Mouse (Mus musculus): ENCODE results near the gene Tmem185b. TPM values are rescaled to one million over a fixed set of nuclear protein-coding genes. Genes with fewer than 3 reads are reported as not detected.
A peak's percentile ranks its signal among the peaks of the same experiment; 100 is the strongest.

Gene Tmem185b
- 10 to 100 TPM; 11.5 to 13.9 (median 11.8) TPM for total RNA-seq (2022)

GRCm38 (mm10) chr1:119525689-119526591, at the start of gene Tmem185b:
Tmem185b (plus strand) TSS chr1:119526160.
- DNase-seq (ENCODE audit: low spot score): peak; percentile 94

DNA sequence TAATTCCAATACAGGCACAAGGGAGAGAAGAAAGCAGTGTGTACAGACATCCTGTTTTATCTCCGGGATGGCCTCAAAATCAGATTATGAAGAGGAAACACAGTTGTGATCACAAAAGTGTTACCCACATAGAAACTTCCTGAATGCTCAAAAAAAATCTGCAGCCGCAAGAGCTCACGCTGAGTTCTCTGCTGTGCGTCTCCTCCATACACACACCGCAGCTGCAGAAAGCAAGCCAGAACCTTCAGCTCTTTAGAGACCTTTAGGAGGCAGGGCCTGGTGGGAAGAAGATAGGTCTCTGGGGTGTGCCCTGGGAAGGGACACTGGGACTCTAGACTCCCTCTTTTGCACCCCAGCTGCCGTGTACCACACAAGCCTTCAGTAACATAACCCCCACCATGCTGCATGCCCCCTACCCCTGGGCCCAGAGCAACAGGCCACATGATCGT, 49.0 kb upstream of the Tmem185b start:
- no peak for DNase-seq (ENCODE audit: low spot score)

DNA sequence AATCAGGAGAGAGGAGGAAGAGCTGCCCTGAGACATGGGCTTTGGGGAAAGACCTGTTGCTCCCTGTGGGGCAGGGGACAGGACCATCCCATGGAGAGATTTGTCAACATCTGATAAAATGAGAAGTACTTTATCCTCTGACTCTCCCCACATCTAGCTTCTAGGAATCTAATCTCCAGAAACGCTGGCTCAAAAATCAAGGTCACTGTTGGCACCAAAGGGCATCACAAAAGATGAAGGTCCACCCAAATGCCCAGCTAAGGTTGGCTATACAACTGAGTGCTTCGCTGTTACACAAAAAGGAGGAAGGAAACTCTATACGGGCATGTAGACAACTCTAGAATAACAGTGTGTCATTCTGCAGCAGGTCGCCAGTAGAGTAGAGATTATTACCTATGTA, 46.3 kb upstream of the Tmem185b start:
- no peak for DNase-seq (ENCODE audit: low spot score)

GRCm38 (mm10) chr1:119480678-119481077, 45.3 kb upstream of the Tmem185b start:
- DNase-seq (ENCODE audit: low spot score): no peak

GRCm38 (mm10) chr1:119481205-119481932, 44.6 kb upstream of the Tmem185b start:
- DNase-seq (ENCODE audit: low spot score): no peak

GRCm38 (mm10) chr1:119482891-119483290, 43.1 kb upstream of the Tmem185b start:
- DNase-seq (ENCODE audit: low spot score): no peak

DNA sequence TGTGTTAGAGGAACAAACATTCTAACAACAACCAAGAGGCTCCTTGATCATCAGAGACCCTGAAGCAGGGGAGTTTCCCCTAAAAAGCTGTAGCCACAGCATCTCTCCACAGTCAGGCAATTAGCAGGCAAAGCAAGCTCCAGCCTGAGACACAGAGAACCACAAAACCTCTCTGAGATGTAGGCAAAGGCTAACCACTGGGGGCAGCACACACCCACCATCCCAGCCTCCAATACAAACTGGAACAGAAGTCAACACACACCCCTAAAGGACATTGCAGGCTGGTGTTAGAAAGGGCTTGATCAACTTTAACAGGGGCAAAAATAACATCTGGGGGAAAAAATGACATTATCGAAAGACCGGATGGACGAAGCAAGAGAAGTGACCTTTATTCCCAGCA, 41.5 kb upstream of the Tmem185b start:
- DNase-seq (ENCODE audit: low spot score): no peak

- no peak for DNase-seq (ENCODE audit: low spot score)
Measured at GRCm38 (mm10) chr1:119485825-119486224, 40.1 kb upstream of the Tmem185b start.

DNA sequence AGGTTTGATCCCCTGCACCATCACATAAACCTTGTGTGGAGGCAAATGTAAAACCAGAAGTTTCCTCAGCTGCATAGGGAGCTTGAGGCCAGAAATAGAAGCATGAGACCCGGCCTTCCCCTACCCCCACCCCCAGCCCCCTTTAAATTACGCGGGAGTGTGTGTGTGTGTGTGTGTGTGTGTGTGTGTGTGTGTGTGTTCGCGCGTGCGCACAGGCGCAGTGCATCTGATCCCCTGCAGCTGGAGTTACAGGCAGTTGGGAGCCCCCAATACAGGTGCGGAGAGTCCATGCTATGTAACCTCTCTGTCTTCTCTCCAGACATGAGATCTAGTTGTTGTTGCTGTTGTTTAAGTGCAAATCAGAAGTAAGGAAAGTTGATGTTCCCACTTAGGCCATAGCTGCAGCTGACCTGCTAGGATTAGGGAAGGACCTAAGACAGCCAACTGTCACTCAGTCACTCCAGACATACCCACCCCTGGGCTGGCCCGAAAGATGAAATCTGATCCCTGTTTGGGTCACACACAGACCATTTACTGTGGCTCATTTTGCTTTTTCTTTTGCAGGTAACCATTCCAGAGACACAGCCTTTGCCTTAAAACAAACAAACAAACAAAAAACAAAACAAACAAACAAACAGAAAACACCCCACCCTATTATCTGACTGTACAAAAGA, 37.9 kb upstream of the Tmem185b start:
- no peak for DNase-seq (ENCODE audit: low spot score)

GRCm38 (mm10) chr1:119490765-119491164, 35.2 kb upstream of the Tmem185b start:
- no peak for DNase-seq (ENCODE audit: low spot score)

DNA sequence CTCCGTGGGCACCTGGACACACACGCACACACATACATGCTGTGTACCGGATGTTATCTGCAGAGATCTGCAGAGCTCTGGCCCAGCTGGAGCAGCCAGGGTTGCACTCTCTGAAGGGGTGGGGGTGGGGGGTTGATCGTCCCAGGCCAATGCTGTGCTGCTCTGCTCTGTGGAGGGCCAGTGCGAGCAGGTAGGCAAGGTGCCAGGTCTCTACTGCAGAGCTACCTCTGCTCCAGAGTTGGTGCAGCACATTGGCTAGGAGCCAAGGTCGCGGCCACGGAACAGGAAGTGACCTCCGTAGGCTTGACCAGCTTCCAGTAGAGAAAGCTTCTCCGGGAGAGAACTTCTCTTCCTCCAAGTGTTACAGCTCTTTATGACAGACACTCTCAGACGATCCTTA, 33.9 kb upstream of the Tmem185b start:
- peak; percentile 75 for DNase-seq (ENCODE audit: low spot score)

GRCm38 (mm10) chr1:119492505-119492904, 33.5 kb upstream of the Tmem185b start:
- DNase-seq (ENCODE audit: low spot score): no peak

DNA sequence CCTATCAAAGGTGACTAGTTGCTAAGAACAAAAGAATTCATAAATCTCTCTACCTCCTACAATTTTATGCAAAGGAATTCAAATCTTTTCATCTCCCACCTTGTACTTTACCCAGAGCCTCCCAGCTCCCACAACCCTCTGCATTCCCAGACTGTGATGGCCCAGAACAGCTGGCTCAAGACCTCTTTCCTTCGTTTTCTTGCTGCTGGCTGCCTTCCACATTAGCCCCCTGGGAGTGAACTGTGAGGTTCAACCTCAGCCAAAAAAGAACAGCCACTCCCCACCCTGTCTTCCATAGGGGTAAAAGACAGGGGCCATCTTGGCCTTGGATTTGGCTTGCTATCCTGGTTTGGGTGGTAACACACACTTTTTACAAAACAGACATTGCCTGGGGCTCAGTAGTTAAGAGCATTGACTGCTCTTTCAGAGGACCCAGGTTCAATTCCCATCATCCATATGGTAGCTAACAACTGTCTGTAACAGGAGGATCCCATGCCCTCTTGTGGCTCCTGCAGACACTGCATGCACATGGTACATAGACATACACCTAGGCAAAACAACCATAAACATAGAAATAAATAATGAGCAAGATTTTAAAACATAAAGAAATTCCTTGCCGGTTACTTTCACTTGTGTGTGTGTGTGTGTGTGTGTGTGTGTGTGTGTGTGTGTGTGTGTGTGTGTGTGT, 31.8 kb upstream of the Tmem185b start:
- no peak for DNase-seq (ENCODE audit: low spot score)

DNA sequence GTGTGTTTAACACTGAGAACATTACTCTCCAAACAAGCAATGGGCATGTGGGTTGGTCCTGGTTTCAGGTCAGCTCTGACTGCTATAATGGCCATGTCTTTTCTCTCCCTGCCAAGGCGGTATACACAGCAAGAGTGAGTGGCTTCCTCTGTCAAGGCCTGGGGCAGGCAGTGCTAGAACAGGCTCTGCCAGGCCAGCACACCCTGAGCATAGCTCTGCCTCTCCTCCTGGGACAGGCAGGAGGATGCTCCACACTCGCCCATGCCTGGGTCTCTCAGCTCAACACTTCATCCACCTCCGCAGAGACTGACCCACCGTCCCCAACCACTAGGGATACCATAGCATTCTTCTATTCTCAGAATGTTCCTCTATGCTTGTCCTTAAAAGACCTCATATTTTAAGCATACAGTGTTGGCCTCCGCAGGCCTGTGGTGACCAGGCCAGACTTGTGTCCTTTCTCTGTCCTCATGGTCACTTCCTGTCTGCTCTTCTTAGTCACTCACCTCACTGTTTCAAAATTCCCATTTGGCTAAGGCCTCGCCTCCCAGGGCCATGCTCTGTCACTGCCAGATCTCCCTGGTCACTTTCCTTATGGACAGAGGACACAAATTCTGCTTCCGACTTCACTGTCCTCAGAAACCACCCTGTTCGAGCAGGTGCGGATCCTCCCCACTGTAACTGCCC, 31.1 kb upstream of the Tmem185b start:
- DNase-seq (ENCODE audit: low spot score): no peak

- DNase-seq (ENCODE audit: low spot score): no peak
Measured at GRCm38 (mm10) chr1:119495396-119495775, 30.6 kb upstream of the Tmem185b start.

DNA sequence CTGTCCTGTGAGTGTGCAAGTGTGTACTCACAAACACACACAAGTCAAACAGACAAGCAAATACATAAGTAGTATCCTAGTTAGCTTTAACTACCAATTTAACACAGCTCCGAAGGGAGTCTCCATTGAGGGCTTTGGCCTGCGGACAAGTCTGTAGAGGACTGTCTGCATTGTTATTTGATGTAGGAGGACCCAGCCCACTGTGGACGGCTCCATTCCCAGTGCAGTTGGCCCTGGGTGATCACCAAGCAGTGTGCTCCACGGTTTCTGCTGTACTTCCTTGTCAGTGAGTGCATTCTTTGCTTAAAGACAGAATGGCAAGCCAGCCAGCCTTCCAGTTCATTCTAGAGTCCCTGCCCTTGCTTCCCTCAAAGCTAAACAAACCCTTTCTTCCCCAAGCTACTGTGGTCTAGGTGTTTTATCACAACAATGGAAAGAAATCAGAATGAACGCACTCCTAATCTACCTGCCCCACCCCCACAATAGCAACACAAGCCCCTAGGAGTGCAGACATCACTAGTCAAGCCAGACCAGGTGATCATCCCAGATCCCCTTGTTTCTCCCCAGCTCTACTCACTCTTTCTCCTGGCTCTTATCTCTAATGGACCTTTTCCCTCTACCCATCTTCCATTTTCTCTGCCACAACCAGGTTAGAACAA, 28.5 kb upstream of the Tmem185b start:
- no peak for DNase-seq (ENCODE audit: low spot score)

GRCm38 (mm10) chr1:119498536-119499231, 27.3 kb upstream of the Tmem185b start:
- no peak for DNase-seq (ENCODE audit: low spot score)

- no peak for DNase-seq (ENCODE audit: low spot score)
Measured at GRCm38 (mm10) chr1:119499456-119499855, 26.5 kb upstream of the Tmem185b start.

DNA sequence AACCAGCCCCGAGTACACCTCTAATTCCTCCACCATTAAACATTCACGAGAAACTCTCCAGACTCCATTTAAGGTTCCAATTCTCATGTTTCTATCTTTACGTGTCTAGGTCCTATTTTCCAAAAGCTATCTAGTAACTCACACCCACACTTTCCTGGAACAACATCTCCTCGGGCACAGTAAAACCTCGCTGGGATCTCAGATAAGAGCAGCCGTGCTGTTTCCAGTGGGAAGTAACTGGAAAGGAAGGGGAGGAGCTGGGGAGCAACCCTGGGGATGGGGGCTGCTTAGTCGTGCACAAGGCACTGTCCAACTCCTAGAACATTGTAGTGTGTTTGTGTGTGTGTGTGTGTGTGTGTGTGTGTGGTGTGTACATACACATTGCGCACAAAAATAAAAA, 24.1 kb upstream of the Tmem185b start:
- no peak for DNase-seq (ENCODE audit: low spot score)

- DNase-seq (ENCODE audit: low spot score): no peak
Measured at GRCm38 (mm10) chr1:119502729-119503128, 23.2 kb upstream of the Tmem185b start.
